Mouse (Mus musculus) mouse trophoblast stem cell (cell line): ENCODE data around the gene Hrh3.

Experiments used
- in situ Hi-C, 2 experiments: fragments of 300-500 bp; cut with MseI, MboI; formaldehyde crosslinking; loops; 2 replicates in 1 of 2; 3 replicates in 1 of 2; pipeline ENCODE4 v1.15.1; 2025

Hrh3 gene

DNA sequence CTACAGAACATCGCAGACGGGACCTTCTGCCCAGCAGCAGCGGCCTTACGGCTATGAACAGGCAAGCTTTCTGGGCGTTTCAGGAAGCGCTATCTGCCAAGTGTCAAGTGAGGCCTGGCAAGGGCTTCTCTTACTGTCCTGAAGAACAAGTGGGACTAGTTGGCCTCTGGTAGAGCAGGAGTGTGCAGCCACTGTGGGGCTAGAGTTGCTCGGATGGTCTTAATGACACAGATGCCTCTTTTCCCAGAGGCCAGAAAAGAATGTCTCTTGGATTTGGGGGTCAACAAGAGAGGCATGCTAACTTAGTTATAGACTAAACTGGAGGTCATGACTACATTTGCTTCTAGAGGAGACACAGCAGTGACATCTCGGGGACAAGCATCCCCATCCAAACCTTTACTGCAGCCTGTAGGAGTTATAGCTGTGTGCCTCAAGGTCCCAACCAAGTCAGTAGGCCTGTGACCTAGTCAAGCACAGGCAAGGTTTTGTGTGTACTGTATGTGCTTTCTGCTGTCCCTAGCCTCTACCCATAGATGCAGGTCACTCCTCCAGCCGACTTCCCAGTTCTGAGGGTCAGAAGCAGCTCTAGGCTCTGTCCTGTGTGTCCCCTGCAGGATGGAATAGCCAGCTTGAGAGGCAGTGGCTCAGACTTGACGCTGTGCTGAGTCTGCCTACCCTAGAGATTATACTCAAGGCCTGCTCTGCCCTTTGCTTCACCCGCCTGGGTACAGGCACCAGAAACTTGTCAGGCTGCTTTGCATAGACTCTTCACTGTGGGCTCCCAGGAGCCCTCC, 40.8 kb downstream of the Hrh3 start:
- in situ Hi-C loops, result no loop called here

DNA sequence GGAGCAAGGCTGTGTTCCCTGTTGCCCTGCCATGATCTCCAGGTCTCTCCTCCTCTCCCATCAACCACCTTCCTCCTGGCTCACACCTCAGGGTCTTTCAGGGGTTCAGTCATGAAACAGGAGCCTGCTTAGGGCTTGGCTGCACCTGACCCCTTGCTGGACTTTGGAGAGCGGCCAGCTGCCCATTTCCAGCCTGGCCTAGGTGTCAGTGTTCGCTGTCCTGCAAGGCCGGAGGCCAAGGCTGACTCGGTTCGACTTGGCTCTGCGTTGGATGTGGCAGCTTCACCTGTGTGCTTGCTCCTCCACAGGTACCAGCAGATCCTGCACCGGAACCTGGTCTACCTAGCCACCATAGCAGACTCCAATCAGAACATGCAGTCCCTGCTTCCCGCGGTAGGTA, 51.3 kb downstream of the Hrh3 start:
- in situ Hi-C loops, result loop anchor here in 1 of 2 experiments (5.0 kb wide), 1 partner anchor 131 kb away; no protein-coding TSS in a partner anchor

DNA sequence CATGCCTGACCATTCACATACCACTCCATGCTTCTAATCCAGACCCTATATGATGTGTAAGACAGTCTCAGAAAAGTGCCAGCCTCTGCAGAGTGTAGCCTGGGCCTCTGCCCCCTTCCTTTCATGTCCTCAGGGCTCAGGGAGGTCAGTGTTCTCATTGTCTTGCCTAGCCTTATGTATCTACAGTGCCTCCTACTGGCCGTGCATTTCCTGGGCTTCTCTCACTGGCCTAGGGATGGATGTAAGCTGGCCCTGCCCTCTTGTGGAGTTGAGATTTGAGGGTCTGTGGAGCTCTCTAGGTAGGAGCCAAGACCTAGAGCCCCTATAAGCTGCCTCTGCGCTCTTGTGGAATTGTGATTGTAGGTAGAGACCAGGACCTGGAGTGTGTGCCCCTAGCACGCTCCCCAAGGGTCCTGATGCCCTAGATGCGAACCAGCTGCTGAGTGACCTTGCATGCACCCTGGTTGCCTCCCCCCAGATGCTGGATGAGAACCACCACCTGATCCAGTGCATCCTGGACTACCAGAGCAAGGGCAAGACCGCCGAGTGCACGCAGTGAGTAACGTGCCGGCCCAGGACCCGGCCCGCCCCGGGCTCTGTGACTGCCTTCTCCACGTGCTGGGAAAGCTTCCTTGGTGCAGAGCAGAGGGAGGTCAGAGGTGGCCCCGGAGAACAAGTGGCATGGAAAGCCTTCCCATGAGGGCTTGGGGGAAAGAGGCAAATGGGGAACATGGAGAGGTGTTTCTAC, 52.1 kb downstream of the Hrh3 start:
- in situ Hi-C loops, result loop anchor here in 1 of 2 experiments (5.0 kb wide), 1 partner anchor 130 kb away; no protein-coding TSS in a partner anchor

DNA sequence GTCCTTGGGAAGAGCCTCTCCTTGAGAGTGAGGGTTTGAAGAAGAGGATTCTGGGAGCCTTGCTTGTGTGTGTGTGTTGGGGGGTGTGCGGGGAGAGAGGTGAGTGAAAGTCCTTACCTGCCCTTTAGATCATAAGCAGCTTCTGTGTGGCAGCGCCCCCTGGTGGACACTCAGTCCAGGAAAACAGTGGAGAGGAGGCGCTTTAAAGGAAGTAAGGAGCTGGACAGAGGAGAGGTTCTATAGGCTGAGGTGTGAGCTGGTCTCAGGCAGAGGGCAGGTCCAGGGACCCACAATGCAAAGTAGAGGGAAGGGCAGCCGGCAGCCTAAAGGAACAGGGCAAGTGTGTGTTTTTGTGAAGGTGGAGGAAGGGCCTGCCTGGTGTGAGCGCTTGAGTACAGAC, 53.3 kb downstream of the Hrh3 start:
- in situ Hi-C loops, result loop anchor here in 1 of 2 experiments (5.0 kb wide), 1 partner anchor 129 kb away; no protein-coding TSS in a partner anchor
